Mouse (Mus musculus) mature B cell (primary cell): ENCODE measurements around the gene Stk33.

Source experiments
- in situ Hi-C: fragments of 300-500 bp; cut with MboI; formaldehyde crosslinking; loops from 2 replicates; pipeline ENCODE4 v1.14.3; 2019

Gene Stk33

GRCm38 (mm10) chr7:109357877-109358276 lies 81.0 kb downstream of the Stk33 start:
- in situ Hi-C loops: no loop called here

- in situ Hi-C loops: no loop called here
Measured at GRCm38 (mm10) chr7:109347241-109347640, 91.6 kb downstream of the Stk33 start.

DNA sequence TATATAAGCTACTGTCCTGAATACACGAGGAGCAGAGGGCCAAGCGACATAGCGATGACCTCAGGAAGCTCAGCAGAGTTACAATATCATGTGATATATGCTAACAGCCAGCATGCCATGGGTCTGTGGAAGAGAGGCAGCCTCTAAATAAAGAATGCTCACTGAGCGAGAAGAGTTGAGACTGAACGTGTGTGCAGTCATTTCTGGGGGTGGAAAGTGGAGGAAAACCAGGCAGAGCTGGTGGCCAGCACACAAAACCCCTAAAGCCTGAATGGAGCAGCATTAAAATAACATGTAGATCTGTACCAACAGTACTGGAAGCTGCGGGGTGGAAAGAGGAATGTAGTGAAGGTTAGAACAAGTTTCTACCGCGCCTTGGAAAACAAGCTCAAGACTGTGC lies 107.2 kb downstream of the Stk33 start:
- in situ Hi-C loops: no loop called here

- in situ Hi-C loops: no loop called here
Measured at GRCm38 (mm10) chr7:109328772-109329171, 110.1 kb downstream of the Stk33 start.

DNA sequence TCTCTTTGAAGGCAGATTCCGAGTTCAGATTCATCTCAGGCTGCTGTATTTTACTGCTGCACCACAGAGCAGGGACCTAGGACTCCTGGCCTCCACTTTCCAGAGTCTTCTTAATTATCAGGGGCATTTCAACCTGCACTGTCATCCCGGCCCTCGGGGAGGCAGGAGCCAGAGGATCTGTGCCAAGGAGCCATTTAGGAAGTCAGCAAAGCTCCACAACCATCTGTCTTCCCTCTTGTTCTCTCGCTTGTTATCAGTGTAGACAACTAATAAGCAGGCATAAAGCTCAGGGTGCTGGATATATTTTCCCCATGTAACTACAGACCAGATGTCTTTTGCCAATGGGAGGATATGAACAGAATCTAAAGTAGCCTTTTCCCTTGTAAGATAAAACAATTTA lies 112.1 kb downstream of the Stk33 start:
- in situ Hi-C loops: no loop called here

- in situ Hi-C loops: no loop called here
Measured at GRCm38 (mm10) chr7:109325731-109326130, 113.2 kb downstream of the Stk33 start.

- in situ Hi-C loops: no loop called here
Measured at GRCm38 (mm10) chr7:109325169-109325568, 113.7 kb downstream of the Stk33 start.

DNA sequence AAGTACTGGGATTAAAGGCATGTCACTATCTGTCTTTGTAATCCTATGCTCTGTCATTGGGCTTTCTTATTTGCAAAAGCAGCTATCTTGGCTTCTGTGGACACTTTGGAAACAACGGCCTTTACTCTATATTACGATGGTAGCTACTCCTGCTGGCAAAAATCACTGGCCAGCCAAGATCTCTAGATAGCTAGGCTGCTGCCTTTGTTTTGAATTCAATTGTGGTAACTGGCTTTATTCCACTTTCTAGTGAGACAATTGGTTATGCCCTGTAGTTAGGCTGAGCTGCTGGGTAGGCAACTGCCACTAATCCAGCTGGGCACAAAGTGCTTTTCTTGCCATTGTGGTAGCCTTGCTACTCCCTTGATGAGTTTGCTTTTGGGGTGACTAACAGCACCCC lies 129.4 kb downstream of the Stk33 start:
- in situ Hi-C loops: no loop called here

DNA sequence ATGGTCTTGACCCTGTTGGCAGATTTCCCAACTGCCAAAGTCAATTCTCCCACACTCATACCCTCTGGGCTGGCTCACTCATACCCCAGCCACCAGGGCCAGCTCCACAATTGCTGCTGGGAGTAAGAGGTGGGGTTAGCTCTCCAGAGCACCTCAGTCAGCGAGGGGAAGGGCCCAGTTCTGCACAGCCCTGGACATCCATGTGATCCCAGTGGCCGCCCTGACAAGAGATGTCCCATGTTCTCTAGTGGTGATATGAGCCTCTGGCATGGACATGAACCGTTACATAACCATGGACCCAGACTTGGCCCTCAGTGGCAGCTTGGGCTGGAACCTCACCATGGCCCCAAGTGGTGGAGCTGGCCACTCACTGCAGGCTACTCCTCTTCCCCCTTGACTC lies 143.1 kb downstream of the Stk33 start:
- in situ Hi-C loops: no loop called here

DNA sequence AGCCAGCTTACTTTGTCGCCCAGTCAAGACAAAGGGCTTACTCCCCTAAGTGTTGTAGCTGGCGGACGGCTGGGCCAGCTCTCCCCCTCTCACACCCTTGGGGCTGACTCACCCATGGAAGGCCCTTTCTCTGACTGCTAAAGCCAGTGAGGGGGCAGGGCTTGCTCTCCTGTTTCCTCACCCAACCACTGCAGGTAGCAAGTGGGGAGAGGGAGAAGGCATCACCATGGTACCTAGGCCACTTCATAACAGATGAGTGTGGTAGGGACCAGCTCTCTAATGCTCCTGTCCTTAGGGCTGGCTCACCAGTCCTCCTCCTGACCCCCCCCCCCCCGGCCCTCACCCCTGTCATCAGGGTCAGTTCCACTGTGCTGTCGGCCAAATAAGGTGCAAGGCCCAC lies 143.5 kb downstream of the Stk33 start:
- in situ Hi-C loops: no loop called here

DNA sequence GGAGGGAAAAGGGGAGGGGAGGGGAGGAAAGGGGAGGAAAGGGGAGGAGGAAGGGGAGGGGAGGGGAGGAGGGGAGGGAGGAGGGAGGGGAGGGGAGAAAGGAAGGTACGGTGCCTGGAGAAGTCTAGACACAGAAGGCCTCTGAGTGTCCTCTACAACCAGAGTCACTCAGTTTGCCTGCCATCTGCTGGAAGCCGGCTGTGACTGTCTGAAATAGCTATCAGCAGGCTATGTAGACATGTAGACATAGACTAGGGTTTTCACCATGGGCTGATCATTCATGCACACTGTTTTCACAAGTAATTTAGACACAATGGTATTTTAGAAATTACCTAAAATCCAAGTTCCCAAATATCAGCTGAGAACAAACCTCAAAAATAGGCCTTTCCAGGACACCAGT lies 148.4 kb downstream of the Stk33 start:
- in situ Hi-C loops: no loop called here

DNA sequence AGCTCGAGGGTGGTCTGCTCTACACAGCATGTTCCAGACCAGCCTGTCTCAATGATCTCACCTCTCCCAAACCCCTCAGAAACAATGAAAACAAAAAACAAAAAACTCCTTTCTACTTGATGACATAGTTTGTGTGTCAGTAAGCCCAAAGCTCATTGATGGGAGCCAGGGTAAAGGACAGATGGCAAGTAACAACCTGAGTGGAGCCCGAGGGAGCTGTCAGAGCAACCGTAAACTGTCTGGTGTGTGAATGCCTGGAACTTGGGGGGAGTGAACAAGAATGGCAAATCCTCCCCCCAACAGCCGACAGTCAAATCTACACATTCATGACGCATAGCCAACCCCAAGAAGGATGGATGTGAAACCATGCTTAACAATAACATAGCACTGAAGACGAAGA lies 149.8 kb downstream of the Stk33 start:
- in situ Hi-C loops: no loop called here

- in situ Hi-C loops: no loop called here
Measured at GRCm38 (mm10) chr7:109282106-109282505, 156.8 kb downstream of the Stk33 start.

DNA sequence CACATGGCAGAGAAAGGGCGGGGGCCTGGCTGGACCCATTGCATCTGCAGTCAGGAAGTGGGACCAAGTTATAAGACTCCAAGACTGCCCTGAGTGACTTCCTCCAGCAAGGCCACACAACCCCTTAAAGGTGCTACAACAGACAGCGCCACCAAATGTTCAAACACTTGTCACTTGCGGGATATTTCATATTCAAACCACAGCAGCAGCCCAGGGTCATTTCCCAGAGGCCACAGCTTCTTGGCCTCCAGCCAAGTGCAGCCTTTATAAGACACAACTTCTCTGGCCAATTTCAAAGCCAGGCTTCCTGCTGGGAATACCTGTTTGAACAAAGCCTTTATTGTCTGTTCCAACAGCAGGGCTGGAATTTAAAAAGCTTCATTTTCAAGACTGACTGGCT lies 162.3 kb downstream of the Stk33 start:
- in situ Hi-C loops: no loop called here

- in situ Hi-C loops: no loop called here
Measured at GRCm38 (mm10) chr7:109275901-109276300, 163.0 kb downstream of the Stk33 start.

GRCm38 (mm10) chr7:109275151-109275550 lies 163.7 kb downstream of the Stk33 start:
- in situ Hi-C loops: no loop called here

- in situ Hi-C loops: no loop called here
Measured at GRCm38 (mm10) chr7:109274289-109274688, 164.6 kb downstream of the Stk33 start.

GRCm38 (mm10) chr7:109269046-109269445 lies 169.8 kb downstream of the Stk33 start:
- in situ Hi-C loops: no loop called here

DNA sequence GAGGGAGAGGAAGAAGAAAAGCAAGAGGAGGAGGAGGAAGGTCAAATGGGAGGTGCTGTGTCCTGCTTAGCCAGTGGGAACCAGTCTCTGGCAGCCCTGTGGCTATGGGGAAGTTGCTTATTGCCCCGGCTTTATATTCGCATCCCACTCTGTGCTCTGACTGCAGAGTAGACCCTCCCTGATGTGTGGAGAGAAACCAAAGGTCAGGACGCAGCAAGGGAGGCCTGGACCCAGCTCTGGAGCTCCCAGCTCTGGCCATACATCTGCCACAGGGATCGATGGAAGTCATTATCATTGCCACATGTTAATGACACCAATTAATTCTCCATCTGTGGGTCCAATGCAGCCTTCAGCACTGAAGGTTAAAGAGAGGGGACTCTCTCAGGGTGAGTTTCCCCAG lies 171.5 kb downstream of the Stk33 start:
- in situ Hi-C loops: no loop called here

- in situ Hi-C loops: no loop called here
Measured at GRCm38 (mm10) chr7:109266181-109266580, 172.7 kb downstream of the Stk33 start.

GRCm38 (mm10) chr7:109265606-109266005 lies 173.3 kb downstream of the Stk33 start:
- in situ Hi-C loops: no loop called here

GRCm38 (mm10) chr7:109255506-109256352 lies 183.2 kb downstream of the Stk33 start:
- in situ Hi-C loops: no loop called here

- in situ Hi-C loops: no loop called here
Measured at GRCm38 (mm10) chr7:109251418-109251817, 187.5 kb downstream of the Stk33 start.

DNA sequence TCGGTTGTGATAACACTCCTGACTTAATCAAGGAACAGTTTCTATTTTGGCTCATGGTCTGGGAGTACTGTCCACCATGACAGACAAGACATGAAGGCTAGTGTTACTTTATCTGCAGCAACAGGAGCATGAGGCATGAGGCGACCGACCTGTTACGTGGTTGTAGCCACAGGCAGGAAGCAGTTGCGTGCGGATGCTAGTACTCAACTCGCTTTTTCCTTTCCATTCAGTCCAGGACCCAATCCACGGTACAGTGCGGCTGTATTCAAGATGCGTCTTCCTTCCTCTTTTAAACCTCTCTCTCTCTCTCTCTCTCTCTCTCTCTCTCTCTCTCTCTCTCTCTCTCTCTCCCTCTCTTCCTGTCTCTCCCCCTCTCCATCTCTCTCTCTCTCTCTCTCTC lies 194.1 kb downstream of the Stk33 start:
- in situ Hi-C loops: no loop called here
